Mouse (Mus musculus): ENCODE results near the gene Gpsm1. TPM values are rescaled to one million over a fixed set of nuclear protein-coding genes. Genes with fewer than 3 reads are reported as not detected.

The Gpsm1 gene
- 29.0 to 35.0 TPM (median 34.3 TPM) in 4 replicates for total RNA-seq (2023; ENCODE audit: inconsistent age)

DNA sequence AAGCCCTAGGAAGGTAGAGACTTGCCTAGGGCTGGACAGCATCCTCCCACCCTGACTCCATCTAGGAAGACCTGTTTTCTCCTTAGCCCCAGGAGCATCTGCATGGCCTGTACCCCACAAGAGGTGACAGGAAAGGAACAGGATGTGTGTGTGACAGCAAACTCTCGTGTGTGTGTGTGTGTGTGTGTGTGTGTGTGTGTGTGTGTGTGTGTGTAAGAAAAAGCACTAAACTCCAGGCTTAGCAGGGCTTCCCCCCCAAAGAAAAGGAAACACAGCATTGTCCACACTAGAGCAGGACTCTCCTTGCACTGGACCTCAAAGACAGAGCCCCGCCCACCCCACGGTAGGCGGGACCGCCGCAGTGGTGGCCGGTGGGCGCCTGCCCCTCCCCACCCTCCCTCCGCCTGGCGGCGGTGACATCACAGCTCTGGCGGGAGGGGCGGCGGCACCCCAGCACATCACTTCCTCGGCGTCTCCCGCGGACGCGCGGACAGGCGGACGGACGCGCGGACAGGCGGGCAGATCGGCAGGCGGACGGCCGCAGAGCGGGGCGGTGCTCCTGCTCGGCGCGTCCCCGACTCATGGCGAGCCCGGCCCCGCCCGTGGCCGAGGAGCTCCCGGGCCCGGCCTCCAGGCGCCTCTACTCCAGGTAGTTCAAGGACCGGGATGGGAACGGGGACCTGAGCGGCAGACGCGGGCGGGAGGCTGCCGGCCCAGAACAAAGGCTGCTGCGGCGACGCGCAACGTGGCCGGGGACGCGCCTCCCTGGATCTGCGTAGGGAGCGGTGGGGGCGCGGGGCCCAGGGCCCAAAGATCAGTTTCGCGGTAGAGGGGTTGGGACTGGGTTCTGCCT is at the start of gene Gpsm1:
Gene Gpsm1 (plus strand): TSS at position 444 of the 853 bp plus-strand sequence.

DNA sequence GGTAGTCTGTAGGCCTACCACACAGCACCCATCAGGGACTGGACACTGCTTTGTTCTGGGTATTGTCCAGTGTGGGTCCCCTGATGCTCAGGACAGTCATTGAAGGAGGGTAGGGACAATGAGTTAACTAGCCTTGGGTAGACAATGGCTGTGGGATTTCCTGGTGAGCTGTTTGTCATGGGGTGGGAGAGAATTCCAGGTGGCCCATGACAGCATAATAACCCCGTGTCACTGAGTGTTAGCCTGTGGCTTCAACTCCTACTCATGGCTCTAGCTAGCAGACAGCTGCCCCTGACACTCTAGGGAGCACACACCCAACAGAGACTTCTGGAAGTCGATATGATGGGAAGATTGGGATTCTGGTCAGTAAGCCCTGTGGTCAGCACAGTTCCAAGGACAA is 20.9 kb upstream of the Gpsm1 start, which contains the start of gene Ccdc187:
Gene Ccdc187 (minus strand): TSS at position 101 of the 400 bp plus-strand sequence.

DNA sequence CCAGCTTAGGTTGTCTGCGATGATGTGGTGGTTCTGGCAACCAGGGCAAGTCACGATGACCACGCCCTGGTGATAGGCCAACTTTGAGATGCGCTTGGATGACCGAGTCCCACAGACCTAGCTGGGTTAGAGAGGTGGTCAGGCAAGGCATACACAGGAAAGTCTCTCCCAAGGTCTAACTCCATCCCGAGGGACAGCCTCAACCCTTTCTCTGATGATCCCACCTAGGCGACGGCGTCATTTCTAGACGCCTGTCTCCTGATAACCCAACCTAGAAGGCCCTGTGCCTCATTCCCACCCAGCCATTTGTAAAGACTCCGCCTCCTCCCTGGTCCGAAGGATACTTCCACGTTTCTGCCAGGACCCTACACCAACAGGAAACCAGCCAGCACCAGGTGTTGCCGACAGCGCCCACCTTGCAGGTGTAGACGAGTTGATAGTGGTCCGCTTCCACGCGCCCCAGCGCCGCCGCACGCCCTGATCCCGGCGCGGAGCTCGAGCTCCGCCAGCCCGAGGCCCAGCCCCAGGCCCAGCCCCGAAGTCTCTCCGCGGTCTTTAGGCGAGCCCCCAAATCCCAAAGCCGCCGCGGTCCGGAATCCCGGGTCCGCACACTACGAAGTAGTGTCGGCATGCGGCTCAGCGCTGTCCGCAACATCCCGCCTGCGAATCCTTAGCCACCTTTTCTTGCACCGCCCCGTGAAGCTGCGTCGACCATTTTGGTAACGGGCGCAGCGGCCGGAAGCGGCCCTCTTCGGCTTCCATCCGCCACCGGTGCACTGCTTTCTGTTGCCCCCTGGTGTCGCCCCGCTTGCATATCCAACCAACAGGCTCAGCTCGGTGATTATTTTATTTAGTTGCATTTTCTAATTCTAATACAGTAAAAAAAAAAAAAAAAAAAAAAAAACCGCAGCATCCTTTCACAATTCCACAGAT is 36.3 kb downstream of the Gpsm1 start, which contains the start of gene Dnlz:
Gene Dnlz (minus strand): TSS at position 753 of the 933 bp plus-strand sequence.

DNA sequence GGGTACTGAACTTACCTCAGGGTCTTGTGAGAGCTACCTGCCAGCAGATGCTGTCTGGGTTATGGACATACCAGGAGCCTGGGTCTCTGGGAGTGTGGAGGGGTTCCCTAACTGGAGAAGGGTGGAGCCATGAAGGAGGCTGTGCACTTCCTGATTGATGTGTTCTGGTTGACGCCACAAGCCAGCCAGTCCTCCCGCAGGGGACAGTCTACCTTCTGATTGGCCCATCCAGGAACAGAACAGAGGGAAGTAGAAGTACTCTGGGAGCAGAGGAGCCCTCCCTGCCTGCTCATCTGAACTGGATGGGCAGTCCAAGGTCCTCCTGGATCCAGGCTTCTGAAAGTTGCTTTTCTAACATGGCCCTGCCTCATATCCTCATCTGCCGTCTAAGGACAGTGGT is 45.5 kb downstream of the Gpsm1 start, which contains the start of gene Card9:
Gene Card9 (minus strand): TSS at position 147 of the 400 bp plus-strand sequence.

DNA sequence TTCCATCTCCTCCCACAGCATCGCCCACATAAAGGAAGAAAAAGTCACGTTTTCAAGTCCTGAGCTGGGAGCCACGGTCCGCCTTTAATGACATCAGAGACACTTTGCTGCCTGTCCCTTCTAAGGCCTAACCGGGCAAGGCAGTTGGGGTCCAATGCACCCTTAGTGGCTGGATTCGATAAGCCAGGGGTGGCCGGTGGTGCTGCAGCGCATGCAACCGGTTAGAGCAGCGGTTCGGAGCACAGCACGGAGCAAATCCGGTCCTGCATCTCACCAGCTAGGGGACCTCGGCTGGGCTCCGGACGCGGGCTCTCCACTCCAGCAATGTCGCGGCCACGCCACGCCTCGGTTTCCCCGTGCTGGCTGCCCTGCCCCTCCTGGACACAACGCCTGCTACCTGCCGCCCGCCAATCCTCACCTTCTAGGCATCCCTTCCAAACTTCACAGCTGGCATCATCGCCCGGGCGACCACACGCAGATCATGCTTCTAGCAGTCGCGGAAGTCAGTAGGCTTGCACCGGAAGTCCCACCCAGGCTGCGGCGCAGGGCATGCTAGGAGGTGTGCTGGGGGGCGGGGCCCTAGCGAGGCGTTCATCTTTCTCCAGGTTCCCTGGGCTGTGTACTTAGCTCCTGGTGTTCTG is 64.9 kb downstream of the Gpsm1 start, which contains the start of gene Snapc4:
Gene Snapc4 (minus strand): TSS at position 523 of the 641 bp plus-strand sequence.

DNA sequence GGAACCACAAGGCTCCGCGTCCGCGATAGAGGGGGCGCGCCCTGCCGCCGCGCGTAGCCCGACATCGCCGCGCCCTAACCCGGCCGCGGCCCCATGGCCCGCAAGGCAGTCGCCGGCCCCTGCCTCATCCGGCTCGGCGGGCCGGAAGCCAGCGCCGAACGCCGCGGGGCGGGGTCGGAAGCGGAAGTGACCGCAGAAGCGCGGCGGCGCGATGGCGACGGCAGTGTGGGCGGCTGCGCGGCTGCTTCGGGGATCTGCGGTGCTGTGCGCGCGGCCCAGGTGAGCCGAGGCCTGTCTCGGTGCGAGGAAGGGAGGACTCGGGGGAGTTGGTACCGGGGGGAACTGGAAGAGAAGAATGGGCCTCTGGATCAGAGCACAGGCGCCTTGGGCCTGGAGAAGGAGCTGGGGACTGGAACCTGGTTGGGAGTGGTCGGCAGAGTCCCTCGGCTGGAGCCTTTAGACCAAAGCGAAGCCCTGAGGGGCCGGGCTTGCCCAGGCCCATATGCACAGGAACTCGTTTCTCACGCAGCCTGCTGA is 73.9 kb downstream of the Gpsm1 start, which contains the start of the genes Entr1 and Pmpca:
Gene Entr1 (minus strand): TSS at position 163 of the 537 bp plus-strand sequence.
Gene Pmpca (plus strand): TSS at position 186 of the 537 bp plus-strand sequence.

Other genes with a start within 250 kb of the Gpsm1 start
- 1.3 to 2.8 TPM (median 1.9 TPM) in 4 replicates for gene Nacc2, start 192.3 kb upstream of the Gpsm1 start, total RNA-seq (2023; ENCODE audit: inconsistent age)
- 0.24 TPM in 1 of 4 replicates, not detected in the others for gene Lhx3, start 107.2 kb upstream of the Gpsm1 start, total RNA-seq (2023; ENCODE audit: inconsistent age)
- 6.7 to 8.6 TPM (median 7.6 TPM) in 4 replicates for gene Qsox2, start 78.0 kb upstream of the Gpsm1 start, total RNA-seq (2023; ENCODE audit: inconsistent age)
- gene Ccdc187, start 21.0 kb upstream of the Gpsm1 start, total RNA-seq (2023; ENCODE audit: inconsistent age): not detected in 4 replicates
- 9.6 to 11.2 TPM (median 9.8 TPM) in 4 replicates for gene Dnlz, start 36.6 kb downstream of the Gpsm1 start, total RNA-seq (2023; ENCODE audit: inconsistent age)
- 0.51 TPM in 1 of 4 replicates, not detected in the others for gene Card9, start 45.4 kb downstream of the Gpsm1 start, total RNA-seq (2023; ENCODE audit: inconsistent age)
- 96.6 to 118 TPM (median 112 TPM) in 4 replicates for gene Snapc4, start 65.1 kb downstream of the Gpsm1 start, total RNA-seq (2023; ENCODE audit: inconsistent age)
- gene Entr1, start 73.8 kb downstream of the Gpsm1 start, total RNA-seq (2023; ENCODE audit: inconsistent age): 123 to 146 TPM (median 138 TPM) in 4 replicates
- 81.3 to 95.6 TPM (median 89.5 TPM) in 4 replicates for gene Pmpca, start 73.8 kb downstream of the Gpsm1 start, total RNA-seq (2023; ENCODE audit: inconsistent age)
- gene Inpp5e, start 93.7 kb downstream of the Gpsm1 start, total RNA-seq (2023; ENCODE audit: inconsistent age): 29.9 to 34.7 TPM (median 31.4 TPM) in 4 replicates
- gene Sec16a, start 129.7 kb downstream of the Gpsm1 start, total RNA-seq (2023; ENCODE audit: inconsistent age): 93.3 to 99.4 TPM (median 95.2 TPM) in 4 replicates
- gene Notch1, start 201.1 kb downstream of the Gpsm1 start, total RNA-seq (2023; ENCODE audit: inconsistent age): 24.2 to 30.5 TPM (median 29.4 TPM) in 4 replicates

All from B cell, adult (primary cell).